Mouse (Mus musculus): ENCODE measurements around the gene Eml6. TPM values are rescaled to one million over a fixed set of nuclear protein-coding genes. Genes with fewer than 3 reads are reported as not detected.

The Eml6 gene
- total RNA-seq, 1 experiment: 0.80 TPM

DNA sequence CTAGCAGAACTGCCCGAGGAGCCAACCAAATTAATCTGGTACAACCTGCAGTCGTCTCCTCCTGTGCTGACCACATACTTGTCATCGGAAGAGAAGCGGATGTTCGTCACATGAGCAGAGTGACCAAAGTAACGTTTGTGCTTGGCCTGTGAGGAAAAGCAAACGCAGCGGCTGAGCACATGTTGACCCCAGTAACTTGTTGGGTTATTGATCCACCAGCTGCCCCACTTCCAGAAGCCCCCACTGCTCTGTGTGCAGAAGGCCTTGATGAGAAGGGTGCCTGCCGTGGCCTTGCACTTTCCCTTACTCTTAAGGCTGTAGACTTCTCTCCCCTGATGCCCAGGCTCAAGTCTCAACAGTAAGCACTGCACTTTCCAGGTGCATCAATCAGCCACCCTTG, 279.6 kb downstream of the Eml6 start:
- in situ Hi-C loops (cut with MboI; ENCODE audit: low sequenced_read_pairs in 2 of 2, unreplicated experiment in 2 of 2): no loop called here
- Histone ChIP-seq H3K9ac (ENCODE audit: insufficient read depth, low read depth, low read length, poor library complexity, severe bottlenecking) (no peak overlapping the region), H3K27ac (ENCODE audit: insufficient read depth, low read depth, low read length, poor library complexity, severe bottlenecking) (no peak overlapping the region), H3K4me3 (ENCODE audit: insufficient read depth in 1 of 2, low read depth in 1 of 2, low read length in 2 of 2, poor library complexity in 1 of 2, severe bottlenecking in 1 of 2) (no peak overlapping the region), H3K9me3 (ENCODE audit: control insufficient read depth, insufficient read depth, low read depth, low read length) (no peaks in the 10 kb centered on the region), H3K36me3 (ENCODE audit: control insufficient read depth, insufficient read depth, low read length, poor library complexity, severe bottlenecking) (peaks cover 12% of the 10 kb centered on the region), H3K4me1 (ENCODE audit: control insufficient read depth in 2 of 2, insufficient read depth in 2 of 2, low read length in 2 of 2, poor library complexity in 1 of 2) (peaks cover 2 to 19% of the 10 kb centered on the region in 2 experiments; a peak in 2 of 4 replicates)
- DNase-seq (ENCODE audit: low read depth, low spot score): no peak
- TF ChIP-seq ZC3H11A (IDR thresholded peaks at IDR 0.05; ENCODE audit: borderline replicate concordance, low read depth, low read length): no peak

DNA sequence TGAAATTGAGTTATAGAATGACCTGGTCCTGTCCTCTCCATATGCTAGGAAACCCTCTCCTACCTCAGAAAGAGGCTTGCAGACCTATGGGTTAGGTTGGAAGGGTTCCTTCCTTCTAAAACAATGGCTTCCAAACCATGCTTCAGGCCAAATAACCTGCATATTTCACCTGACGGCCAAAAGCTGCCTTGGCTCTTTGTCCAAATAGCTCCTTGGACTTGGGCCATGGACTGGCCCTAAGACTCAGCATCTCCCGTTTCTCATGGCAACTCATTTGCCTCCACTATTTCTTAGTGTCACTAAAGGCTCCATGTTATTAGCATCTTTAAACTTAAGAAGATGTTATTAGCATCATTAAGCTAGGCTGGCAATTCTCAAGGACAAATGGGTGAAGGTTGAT, 280.3 kb downstream of the Eml6 start:
- H3K27ac ChIP-seq (ENCODE audit: insufficient read depth, low read depth, low read length, poor library complexity, severe bottlenecking): no peak overlapping the region
- peaks cover 12% of the 10 kb centered on the region for H3K36me3 ChIP-seq (ENCODE audit: control insufficient read depth, insufficient read depth, low read length, poor library complexity, severe bottlenecking)
- in situ Hi-C loops (cut with MboI; ENCODE audit: low sequenced_read_pairs in 2 of 2, unreplicated experiment in 2 of 2): no loop called here
- no peak overlapping the region for H3K9ac ChIP-seq (ENCODE audit: insufficient read depth, low read depth, low read length, poor library complexity, severe bottlenecking)
- DNase-seq (ENCODE audit: low read depth, low spot score): no peak
- H3K9me3 ChIP-seq (ENCODE audit: control insufficient read depth, insufficient read depth, low read depth, low read length): no peaks in the 10 kb centered on the region
- H3K4me1 ChIP-seq (ENCODE audit: control insufficient read depth in 2 of 2, insufficient read depth in 2 of 2, low read length in 2 of 2, poor library complexity in 1 of 2): peaks cover 2 to 19% of the 10 kb centered on the region in 2 experiments; a peak in 2 of 4 replicates
- H3K4me3 ChIP-seq (ENCODE audit: insufficient read depth in 1 of 2, low read depth in 1 of 2, low read length in 2 of 2, poor library complexity in 1 of 2, severe bottlenecking in 1 of 2): no peak overlapping the region
- no peak for TF ChIP-seq MAFK (IDR thresholded peaks at IDR 0.05; ENCODE audit: insufficient read depth, low read depth, low read length)
- no peak for TF ChIP-seq ZNF384 (IDR thresholded peaks at IDR 0.05; ENCODE audit: low read depth, low read length)
- TF ChIP-seq HCFC1 (IDR thresholded peaks at IDR 0.05; ENCODE audit: borderline replicate concordance, insufficient read depth, low read length): no peak
- TF ChIP-seq CHD2 (IDR thresholded peaks at IDR 0.05; ENCODE audit: low read depth, low read length): no peak
- no peak for TF ChIP-seq ZC3H11A (IDR thresholded peaks at IDR 0.05; ENCODE audit: borderline replicate concordance, low read depth, low read length)

GRCm38 (mm10) chr11:29744760-29745430, 280.9 kb downstream of the Eml6 start:
- no peak overlapping the region for H3K9ac ChIP-seq (ENCODE audit: insufficient read depth, low read depth, low read length, poor library complexity, severe bottlenecking)
- H3K36me3 ChIP-seq (ENCODE audit: control insufficient read depth, insufficient read depth, low read length, poor library complexity, severe bottlenecking): peaks cover 12% of the 10 kb centered on the region
- in situ Hi-C loops (cut with MboI; ENCODE audit: low sequenced_read_pairs in 2 of 2, unreplicated experiment in 2 of 2): no loop called here
- H3K4me3 ChIP-seq (ENCODE audit: insufficient read depth in 1 of 2, low read depth in 1 of 2, low read length in 2 of 2, poor library complexity in 1 of 2, severe bottlenecking in 1 of 2): no peak overlapping the region
- no peak for DNase-seq (ENCODE audit: low read depth, low spot score)
- H3K9me3 ChIP-seq (ENCODE audit: control insufficient read depth, insufficient read depth, low read depth, low read length): no peaks in the 10 kb centered on the region
- peaks cover 2 to 19% of the 10 kb centered on the region in 2 experiments; a peak in 2 of 4 replicates for H3K4me1 ChIP-seq (ENCODE audit: control insufficient read depth in 2 of 2, insufficient read depth in 2 of 2, low read length in 2 of 2, poor library complexity in 1 of 2)
- H3K27ac ChIP-seq (ENCODE audit: insufficient read depth, low read depth, low read length, poor library complexity, severe bottlenecking): no peak overlapping the region
- TF ChIP-seq MAFK (IDR thresholded peaks at IDR 0.05; ENCODE audit: insufficient read depth, low read depth, low read length) (no peak), HCFC1 (IDR thresholded peaks at IDR 0.05; ENCODE audit: borderline replicate concordance, insufficient read depth, low read length) (no peak), ZC3H11A (IDR thresholded peaks at IDR 0.05; ENCODE audit: borderline replicate concordance, low read depth, low read length) (no peak), CHD2 (IDR thresholded peaks at IDR 0.05; ENCODE audit: low read depth, low read length) (no peak), ZNF384 (IDR thresholded peaks at IDR 0.05; ENCODE audit: low read depth, low read length) (no peak)

DNA sequence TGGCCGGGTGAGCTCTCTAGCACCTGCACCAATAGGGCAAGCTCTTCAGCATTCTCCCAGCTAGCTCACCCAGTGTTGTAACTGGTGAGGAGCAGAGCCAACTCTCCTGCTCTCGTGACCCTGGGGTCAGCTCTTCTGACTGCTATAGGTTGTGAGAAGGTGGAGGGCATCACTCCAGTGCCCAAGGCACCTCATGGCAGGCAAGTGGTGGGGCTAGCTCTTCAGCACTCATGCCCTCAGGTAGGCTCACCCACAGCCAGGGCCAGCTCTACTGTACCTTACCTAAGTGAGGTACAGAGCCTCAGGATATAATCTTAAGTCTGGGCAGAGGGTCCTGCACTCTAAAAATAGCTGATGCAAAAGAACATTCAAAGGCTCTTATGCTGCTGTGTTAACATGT, 286.1 kb downstream of the Eml6 start:
- Histone ChIP-seq H3K27ac (ENCODE audit: insufficient read depth, low read depth, low read length, poor library complexity, severe bottlenecking) (no peak overlapping the region), H3K9me3 (ENCODE audit: control insufficient read depth, insufficient read depth, low read depth, low read length) (no peaks in the 10 kb centered on the region), H3K4me1 (ENCODE audit: control insufficient read depth in 2 of 2, insufficient read depth in 2 of 2, low read length in 2 of 2, poor library complexity in 1 of 2) (no peaks in the 10 kb centered on the region), H3K9ac (ENCODE audit: insufficient read depth, low read depth, low read length, poor library complexity, severe bottlenecking) (no peak overlapping the region), H3K4me3 (ENCODE audit: insufficient read depth in 1 of 2, low read depth in 1 of 2, low read length in 2 of 2, poor library complexity in 1 of 2, severe bottlenecking in 1 of 2) (no peak overlapping the region), H3K36me3 (ENCODE audit: control insufficient read depth, insufficient read depth, low read length, poor library complexity, severe bottlenecking) (peaks cover 9% of the 10 kb centered on the region)
- in situ Hi-C loops (cut with MboI; ENCODE audit: low sequenced_read_pairs in 2 of 2, unreplicated experiment in 2 of 2): no loop called here
- no peak for DNase-seq (ENCODE audit: low read depth, low spot score)
- TF ChIP-seq ZC3H11A (IDR thresholded peaks at IDR 0.05; ENCODE audit: borderline replicate concordance, low read depth, low read length) (no peak), ZNF384 (IDR thresholded peaks at IDR 0.05; ENCODE audit: low read depth, low read length) (no peak), CHD2 (IDR thresholded peaks at IDR 0.05; ENCODE audit: low read depth, low read length) (no peak), MAFK (IDR thresholded peaks at IDR 0.05; ENCODE audit: insufficient read depth, low read depth, low read length) (no peak), HCFC1 (IDR thresholded peaks at IDR 0.05; ENCODE audit: borderline replicate concordance, insufficient read depth, low read length) (no peak)

- H3K9ac ChIP-seq (ENCODE audit: insufficient read depth, low read depth, low read length, poor library complexity, severe bottlenecking): no peak overlapping the region
- H3K9me3 ChIP-seq (ENCODE audit: control insufficient read depth, insufficient read depth, low read depth, low read length): no peaks in the 10 kb centered on the region
- H3K4me3 ChIP-seq (ENCODE audit: insufficient read depth in 1 of 2, low read depth in 1 of 2, low read length in 2 of 2, poor library complexity in 1 of 2, severe bottlenecking in 1 of 2): no peak overlapping the region
- in situ Hi-C loops (cut with MboI; ENCODE audit: low sequenced_read_pairs in 2 of 2, unreplicated experiment in 2 of 2): no loop called here
- no peaks in the 10 kb centered on the region for H3K36me3 ChIP-seq (ENCODE audit: control insufficient read depth, insufficient read depth, low read length, poor library complexity, severe bottlenecking)
- TF ChIP-seq HCFC1 (IDR thresholded peaks at IDR 0.05; ENCODE audit: borderline replicate concordance, insufficient read depth, low read length) (no peak), ZNF384 (IDR thresholded peaks at IDR 0.05; ENCODE audit: low read depth, low read length) (no peak), MAFK (IDR thresholded peaks at IDR 0.05; ENCODE audit: insufficient read depth, low read depth, low read length) (no peak)
- H3K27ac ChIP-seq (ENCODE audit: insufficient read depth, low read depth, low read length, poor library complexity, severe bottlenecking): no peak overlapping the region
- no peak for DNase-seq (ENCODE audit: low read depth, low spot score)
- no peaks in the 10 kb centered on the region; a peak in 1 of 4 replicates for H3K4me1 ChIP-seq (ENCODE audit: control insufficient read depth in 2 of 2, insufficient read depth in 2 of 2, low read length in 2 of 2, poor library complexity in 1 of 2)
Measured at GRCm38 (mm10) chr11:29727901-29728300, 297.9 kb downstream of the Eml6 start.
